Mouse (Mus musculus): Measurements from ENCODE around the gene Klhl9.
"Not testable (repeated sequence)": the region's sequence is repeated elsewhere in the genome, so short reads cannot be mapped to it uniquely, and the experiment has no call there.

Gene Klhl9

DNA sequence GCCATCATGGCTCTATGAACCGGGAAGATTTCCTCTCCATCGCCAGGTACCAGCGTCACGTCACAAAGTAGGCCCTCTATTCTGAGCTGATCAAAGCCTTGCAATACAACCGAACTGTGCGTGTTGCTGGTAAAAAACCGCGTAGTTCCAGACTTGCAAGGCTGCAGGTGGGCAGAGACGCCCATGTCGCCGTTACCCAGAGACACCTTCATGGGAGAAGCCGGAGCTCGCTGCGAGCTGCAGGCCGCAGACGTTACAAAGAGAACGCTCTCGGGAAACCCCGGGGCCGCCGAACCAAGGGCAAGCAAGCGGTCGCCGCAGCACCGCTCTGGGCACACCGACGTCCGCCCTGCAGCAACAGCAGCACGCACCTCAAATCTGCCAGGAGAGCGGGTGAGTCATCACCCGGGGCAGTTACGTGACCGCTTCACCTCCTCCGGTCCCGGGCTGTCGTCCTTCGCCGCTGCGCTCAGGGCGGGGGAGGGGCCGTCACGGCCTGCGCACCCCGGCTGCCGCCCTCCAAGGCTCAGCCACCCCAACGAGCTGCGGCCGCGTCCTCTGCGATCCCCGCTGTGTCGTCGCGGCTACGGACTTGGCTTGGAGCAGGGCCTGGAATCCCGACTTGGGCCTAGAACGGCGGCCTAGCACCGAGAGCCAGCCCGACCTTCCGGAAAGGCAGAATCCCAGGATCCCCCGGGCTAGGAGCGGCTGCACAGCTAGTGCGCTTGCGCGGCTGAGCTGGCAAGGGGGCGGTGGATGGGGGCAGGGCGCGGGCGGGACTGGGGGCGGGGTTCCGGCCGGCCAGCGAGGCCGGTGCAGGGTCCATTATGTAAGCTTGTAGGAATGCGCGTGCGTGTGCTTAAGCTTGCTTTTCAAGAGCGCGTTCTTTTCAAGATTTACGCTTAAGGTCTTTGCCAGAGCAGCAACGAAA lies at the start of gene Klhl9, which contains the start of gene Gm26566:
Gene Klhl9 (minus strand): TSS at position 675 of the 931 bp plus-strand sequence.
Gene Gm26566 (plus strand): TSS at position 15 of the 931 bp plus-strand sequence.
- peak; percentile 94 for DNase-seq (ENCODE audit: low read depth, low spot score)

DNA sequence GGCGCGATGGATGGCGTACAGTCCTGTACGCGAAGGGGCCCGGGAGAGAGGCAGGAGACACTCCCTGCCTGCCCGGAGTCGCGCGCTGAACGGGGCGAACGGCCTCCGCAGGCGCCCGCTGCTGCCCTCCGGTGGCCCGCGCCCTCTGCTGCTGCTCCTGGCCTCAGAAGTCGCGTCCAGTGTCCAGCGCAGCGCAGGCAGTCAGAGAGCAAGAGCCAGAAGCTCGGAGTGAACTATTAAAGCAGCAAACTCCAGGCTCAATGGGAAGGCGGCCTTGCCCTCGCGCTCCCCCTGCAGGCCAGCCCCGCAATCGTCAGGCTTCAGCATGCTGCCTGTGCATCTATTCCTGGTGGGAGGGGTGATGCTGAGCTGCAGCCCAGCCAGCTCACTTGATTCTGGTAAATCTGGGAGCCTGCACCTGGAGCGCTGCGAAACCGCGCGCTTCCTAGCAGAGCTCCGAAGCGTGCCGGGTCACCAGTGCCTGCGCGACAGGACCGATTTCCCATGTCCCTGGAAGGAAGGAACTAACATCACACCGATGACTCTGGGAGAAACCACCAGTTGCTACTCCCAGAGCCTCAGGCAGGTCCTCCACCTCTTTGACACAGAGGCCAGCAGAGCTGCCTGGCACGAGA lies 41.2 kb upstream of the Klhl9 start:
- DNase-seq (ENCODE audit: low read depth, low spot score) = not testable (repeated sequence)

DNA sequence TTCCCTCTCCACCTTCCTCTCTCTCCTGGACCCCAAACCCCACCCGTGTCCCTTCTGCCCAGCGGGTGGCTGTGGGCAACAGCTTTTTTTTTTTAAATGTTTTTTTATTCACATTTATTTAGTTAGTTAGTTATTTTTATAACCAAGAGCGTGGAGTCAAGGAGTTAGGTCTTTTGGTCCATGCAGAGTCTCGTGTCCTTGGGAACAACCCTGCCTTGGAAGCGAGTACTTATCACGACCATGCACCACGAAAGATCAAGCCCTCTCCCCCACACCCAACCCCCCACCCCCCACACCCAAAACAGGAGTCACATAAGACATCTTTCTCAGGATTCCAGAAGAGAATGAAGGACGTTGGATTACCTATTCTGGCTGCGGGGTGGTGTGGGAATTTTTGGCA lies 40.1 kb upstream of the Klhl9 start:
- DNase-seq (ENCODE audit: low read depth, low spot score) = not testable (repeated sequence)

DNA sequence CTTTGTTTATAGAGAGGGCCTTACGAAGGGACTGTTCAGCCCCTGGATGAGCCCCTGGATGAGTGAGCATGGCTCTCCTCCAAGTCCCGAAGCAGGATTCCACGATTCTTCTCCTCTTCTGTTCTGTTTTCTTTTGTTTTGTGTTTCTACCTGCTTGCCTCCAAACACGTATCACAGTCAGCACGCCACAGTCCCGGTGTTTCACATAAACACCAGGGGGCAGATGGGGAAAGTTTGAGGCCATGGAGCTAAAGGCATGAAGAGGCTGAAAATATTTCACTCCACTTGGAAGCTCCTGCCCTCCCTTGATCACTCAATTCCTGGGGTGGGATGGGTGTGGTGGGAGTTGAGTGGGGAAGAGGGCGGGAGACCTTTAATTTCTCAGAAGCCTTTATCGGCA lies 39.5 kb upstream of the Klhl9 start:
- DNase-seq (ENCODE audit: low read depth, low spot score) = not testable (repeated sequence)

DNA sequence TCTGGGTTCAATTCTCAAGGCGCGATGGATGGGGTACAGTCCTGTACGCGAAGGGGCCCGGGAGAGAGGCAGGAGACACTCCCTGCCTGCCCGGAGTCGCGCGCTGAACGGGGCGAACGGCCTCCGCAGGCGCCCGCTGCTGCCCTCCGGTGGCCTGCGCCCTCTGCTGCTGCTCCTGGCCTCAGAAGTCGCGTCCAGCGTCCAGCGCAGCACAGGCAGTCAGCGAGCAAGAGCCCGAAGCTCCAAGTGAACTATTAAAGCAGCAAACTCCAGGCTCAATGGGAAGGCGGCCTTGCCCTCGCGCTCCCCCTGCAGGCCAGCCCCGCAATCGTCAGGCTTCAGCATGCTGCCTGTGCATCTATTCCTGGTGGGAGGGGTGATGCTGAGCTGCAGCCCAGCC lies 38.2 kb upstream of the Klhl9 start:
- not testable (repeated sequence) for DNase-seq (ENCODE audit: low read depth, low spot score)

DNA sequence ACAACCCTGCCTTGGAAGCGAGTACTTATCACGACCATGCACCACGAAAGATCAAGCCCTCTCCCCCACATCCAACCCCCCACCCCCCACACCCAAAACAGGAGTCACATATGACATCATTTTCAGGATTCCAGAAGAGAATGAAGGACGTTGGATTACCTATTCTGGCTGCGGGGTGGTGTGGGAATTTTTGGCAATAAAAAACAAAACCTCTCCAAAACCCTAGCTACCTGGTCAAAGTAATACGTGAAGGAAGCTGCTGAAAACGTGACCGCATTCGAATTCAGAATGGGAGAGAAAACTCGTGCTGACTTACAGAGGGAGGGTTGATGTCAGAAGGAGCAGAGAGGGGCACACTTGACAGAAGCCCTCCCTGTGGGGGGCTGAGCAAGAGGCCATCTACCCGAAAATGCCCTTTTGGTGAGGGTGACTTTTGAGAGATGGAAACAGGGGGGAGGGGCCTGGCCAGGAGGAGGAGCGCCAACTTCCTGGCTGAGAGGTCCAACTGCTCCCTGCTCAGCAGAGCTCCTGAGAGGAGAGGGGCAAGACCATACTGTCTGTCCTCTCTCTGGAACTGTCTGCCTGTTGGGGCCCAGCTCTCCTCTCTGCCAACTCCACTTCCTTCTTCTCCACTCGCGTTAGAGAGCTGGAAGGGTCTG lies 37.5 kb upstream of the Klhl9 start, which contains the start of gene Gm13283:
Gene Gm13283 (plus strand): TSS at position 510 of the 659 bp plus-strand sequence.
- not testable (repeated sequence) for DNase-seq (ENCODE audit: low read depth, low spot score)

DNA sequence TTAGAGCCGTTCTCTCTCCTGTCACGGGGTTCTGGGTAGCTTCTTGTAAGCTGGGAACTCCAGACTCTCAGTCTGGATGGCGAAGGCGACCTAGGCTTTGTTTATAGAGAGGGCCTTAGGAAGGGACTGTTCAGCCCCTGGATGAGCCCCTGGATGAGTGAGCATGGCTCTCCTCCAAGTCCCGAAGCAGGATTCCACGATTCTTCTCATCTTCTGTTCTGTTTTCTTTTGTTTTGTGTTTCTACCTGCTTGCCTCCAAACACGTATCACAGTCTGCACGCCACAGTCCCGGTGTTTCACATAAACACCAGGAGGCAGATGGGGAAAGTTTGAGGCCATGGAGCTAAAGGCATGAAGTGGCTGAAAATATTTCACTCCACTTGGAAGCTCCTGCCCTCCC lies 36.5 kb upstream of the Klhl9 start:
- not testable (repeated sequence) for DNase-seq (ENCODE audit: low read depth, low spot score)

DNA sequence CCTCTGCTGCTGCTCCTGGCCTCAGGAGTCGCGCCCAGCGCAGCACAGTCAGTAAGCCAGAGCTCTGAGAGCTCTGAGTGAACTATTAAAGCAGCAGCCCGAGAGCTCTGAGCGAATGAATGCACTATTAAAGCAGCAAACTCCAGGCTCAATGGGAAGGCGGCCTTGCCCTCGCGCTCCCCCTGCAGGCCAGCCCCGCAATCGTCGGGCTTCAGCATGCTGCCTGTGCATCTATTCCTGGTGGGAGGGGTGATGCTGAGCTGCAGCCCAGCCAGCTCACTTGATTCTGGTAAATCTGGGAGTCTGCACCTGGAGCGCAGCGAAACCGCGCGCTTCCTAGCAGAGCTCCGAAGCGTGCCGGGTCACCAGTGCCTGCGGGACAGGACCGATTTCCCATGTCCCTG lies 35.4 kb upstream of the Klhl9 start:
- DNase-seq (ENCODE audit: low read depth, low spot score) = not testable (repeated sequence)

DNA sequence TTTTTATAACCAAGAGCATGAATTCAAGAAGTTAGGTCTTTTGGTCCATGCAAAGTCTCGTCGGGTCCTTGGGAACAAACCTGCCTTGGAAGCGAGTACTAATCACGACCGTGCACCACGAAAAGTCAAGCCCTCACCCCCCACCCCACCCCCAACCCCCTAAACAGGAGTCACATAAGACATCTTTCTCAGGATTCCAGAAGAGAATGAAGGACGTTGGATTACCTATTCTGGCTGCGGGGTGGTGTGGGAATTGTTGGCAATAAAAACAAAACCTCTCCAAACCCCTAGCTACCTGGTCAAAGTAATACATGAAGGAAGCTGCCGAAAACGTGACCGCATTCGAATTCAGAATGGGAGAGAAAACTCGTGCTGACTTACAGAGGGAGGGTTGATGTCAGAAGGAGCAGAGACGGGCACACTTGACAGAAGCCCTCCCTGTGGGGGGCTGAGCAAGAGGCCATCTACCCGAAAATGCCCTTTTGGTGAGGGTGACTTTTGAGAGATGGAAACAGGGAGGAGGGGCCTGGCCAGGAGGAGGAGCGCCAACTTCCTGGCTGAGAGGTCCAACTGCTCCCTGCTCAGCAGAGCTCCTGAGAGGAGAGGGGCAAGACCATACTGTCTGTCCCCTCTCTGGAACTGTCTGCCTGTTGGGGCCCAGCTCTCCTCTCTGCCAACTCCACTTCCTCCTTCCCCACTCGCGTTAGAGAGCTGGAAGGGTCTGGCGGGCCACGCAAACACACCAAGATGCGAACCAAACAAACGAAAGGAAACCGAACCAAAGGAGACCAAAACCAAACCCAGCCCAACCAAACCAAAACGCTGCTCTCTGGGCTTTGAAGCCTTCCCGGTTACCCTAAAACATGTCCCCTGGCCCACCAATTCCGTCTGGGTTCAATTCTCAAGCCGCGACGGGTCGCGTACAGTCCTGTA lies 34.6 kb upstream of the Klhl9 start:
- not testable (repeated sequence) for DNase-seq (ENCODE audit: low read depth, low spot score)

DNA sequence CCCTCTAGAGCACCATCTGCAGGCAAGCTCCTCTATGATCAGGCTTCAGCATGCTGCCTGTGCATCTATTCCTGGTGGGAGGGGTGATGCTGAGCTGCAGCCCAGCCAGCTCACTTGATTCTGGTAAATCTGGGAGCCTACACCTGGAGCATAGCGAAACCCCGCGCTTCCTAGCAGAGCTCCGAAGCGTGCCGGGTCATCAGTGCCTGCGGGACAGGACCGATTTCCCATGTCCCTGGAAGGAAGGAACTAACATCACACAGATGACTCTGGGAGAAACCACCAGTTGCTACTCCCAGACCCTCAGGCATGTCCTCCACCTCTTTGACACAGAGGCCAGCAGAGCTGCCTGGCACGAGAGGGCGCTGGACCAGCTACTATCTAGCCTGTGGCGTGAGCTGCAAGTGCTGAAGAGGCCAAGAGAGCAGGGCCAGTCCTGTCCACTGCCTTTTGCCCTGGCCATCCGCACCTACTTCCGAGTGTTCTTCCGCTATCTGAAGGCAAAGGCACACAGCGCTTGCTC lies 32.6 kb upstream of the Klhl9 start, which contains the start of gene Gm13271:
Gene Gm13271 (plus strand): TSS at position 51 of the 523 bp plus-strand sequence.
- not testable (repeated sequence) for DNase-seq (ENCODE audit: low read depth, low spot score)

DNA sequence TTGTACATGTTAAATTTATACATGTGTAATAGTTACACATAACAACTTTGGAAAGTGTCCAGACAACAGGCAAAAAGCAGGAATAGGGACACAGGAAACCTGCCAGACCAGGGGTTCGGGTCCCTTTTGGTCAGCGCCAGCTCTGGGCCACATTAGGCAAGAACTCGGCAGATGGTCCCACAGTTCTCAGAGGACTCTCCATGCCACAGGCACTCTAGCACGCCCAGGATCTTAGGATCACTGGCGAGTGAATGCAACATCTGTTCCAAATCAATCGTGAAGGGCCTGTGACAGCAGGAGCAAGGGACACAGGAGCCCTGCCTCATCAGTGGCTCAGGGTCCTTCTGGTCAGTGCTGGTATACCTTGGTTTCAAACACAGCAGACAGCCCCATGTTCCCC lies 27.7 kb upstream of the Klhl9 start:
- no peak for DNase-seq (ENCODE audit: low read depth, low spot score)

DNA sequence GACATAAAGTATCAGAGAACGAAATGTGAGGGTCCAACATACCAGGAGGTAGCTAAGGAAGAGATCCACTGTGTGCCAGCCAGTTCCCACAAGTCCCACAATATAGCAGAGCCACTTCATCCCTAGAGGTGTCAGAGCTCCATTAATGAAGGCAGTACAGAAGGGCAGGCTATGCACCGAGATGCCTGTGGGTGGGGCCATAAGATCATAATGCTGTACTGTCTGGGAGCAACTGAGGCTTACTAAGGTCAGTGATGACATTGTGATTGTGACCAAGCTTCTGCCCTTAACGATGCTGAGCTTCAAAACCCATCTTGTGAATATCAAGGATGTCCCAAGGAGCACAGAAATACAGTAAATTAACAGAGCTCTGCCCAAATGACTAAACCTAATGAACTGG lies 21.9 kb upstream of the Klhl9 start:
- no peak for DNase-seq (ENCODE audit: low read depth, low spot score)

DNA sequence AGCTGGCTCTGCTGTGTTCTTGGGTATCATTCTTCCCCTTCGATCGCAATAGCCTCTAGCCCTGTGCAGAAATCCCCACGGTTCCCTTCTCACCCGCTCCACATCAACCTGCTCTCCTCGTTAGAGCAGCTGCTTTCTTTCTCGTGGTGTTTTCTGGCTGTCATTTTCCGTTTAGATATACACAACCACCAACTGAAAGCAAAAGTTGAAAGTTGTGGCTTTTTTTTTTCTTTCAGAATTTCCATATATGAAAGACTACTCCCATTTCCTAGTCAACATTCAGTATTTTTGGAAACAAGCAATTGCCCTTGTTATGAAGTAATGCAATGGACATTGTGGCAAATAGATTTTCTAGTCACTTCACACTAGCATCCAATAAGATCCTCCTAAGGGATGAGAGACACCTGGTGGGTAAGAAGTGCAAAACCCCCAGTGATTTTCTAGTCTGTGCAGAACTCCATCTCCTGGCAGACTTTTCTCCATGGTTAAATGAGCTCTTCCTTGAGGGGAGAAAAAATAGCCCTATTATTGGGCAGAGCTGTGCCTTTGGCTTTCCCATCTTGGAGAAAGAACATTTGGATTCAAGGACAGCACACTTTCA lies 20.6 kb upstream of the Klhl9 start:
- no peak for DNase-seq (ENCODE audit: low read depth, low spot score)

DNA sequence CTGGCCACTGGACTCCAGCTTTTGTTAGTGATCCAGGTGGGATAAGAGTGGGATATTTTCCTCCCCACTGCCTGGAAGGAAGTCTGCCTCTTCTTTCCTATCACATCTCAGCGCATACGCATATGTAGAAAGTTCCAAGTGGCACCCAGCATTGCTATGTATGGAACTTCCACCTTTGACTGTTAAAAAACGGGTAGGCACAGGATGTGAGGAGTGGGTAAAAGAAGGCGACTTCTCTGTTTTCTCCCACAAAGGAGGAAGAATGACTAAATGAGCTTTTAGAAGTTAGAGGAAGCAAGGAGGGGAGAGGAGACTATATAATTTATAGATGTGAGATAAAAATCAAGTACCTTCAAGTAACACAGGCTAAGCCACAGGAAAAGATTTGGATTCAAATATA lies 19.2 kb upstream of the Klhl9 start:
- DNase-seq (ENCODE audit: low read depth, low spot score) = no peak

DNA sequence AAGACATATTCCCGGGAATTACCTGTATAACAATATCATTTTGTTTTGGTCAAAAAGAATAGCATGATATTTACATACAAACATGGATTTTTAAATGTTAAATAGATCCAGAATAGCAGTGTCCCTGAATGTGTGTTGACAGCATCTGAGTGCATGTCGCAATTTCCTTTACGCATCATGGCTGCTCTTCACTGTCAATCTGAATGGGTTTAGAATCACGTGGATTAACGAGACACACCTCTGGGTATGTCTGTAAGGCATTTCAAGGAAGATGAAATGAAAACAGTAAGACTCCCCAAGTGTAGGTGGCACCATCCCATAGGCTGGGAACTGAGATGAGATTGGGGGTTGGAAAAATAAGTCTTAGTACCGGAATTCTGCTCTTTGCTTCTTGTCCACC lies 16.8 kb upstream of the Klhl9 start:
- DNase-seq (ENCODE audit: low read depth, low spot score) = no peak

DNA sequence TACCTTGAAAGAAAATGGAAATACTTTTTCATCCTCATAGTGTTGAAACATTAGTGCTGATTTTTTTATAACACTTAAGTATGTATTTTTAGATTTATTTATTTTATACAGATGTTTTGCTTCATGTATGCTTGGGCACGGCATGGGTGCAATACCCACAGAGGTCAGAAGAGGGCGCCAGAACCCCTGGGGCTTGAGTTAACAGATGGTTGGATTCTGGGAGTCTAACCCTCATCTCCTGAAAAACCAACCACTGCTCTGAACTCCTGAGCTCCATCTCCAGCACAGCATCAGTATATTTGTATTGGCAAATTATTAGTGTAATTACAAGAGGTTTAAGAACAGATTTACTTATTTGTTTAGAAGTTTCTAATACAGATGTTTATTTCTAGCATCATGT lies 16.2 kb upstream of the Klhl9 start:
- peak; percentile 78 for DNase-seq (ENCODE audit: low read depth, low spot score)

DNA sequence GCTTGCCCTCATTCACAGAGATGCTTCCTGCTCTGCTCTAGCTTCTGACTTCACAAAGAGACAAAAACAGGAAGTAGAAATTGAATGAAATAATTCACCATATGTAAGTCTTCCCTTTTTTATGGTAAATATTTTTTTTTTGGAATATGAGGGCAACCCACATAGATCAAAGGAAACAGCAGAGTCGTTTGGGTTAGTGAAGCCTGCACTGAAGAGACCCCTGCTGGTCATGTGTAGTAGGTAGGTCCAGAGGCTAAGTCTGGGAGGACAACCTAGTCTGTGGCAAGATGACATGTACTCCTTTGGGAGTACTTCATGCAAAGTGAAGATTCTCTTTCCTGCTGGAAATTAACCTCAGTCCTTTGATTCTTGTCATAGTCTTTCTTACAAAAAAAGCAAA lies 5.1 kb upstream of the Klhl9 start:
- DNase-seq (ENCODE audit: low read depth, low spot score) = no peak

DNA sequence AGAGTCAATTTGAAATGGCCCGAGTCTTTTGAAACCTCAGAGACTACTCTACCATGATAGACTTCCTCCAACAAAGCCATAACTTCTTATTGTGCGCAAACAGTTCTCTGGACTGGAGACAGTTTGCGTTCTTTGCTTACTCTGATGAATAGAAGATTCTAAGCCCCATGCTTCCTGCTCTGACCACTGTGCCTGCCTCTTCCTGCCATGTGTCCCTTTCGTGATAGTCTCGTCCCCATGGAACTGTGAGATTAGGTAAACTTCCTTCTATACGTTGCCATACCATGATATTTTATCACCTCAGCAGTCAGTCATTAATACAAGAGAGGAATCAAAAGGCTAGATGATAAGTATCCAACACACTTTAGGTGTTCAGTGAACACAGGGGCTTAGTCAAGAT lies 4.5 kb upstream of the Klhl9 start:
- DNase-seq (ENCODE audit: low read depth, low spot score) = no peak

DNA sequence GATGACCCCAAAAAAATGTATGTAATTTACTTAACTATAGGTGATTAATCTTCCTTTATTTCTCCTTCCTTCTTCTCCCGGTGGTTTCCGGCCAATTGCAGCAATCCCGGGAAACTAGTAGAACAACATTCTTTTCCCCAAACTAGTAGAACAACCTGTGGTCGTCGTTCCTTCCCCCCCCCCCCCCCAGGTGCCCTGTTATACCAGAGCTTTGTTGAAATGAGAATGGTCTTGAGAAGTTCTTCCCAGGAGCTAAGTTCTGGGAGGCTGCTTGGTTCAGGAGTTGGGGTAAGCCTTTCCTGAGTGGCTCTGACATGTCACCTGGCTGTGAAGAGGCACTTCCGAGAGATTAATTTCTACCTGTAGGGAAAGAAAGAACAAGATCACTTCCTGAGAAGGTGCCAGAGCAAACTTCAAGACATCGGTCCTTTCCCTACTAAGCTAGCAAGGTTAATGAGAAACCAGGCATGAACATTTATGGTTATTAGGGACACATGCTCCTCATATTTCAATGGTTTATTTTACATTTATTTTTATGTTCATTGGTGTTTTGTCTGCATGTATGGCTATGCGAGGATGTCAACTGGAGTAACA lies 1.3 kb upstream of the Klhl9 start:
- no peak for DNase-seq (ENCODE audit: low read depth, low spot score)

DNA sequence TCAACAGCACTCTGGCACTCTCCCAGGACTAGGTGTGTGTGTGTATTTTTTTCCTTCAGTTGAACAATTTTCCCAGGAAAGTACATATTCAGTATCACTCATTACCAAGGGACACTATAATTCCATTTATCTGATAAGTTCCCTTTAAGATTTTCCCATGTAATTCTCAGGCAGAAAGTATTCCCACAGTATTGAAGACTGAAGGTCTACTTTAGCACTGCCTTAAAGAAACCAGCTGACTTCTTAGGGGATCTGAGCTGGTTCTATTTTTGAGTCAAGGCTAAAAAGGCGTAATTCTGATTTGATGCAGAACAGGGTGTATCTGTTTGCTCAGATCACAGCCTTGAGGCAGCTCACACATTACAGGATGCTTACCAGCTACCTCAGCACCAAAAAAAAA lies 3.5 kb downstream of the Klhl9 start:
- no peak for DNase-seq (ENCODE audit: low read depth, low spot score)
